Mouse (Mus musculus) frontal cortex, adult (tissue): Measurements from ENCODE around the gene Cdhr5.
A peak's percentile ranks its signal among the peaks of the same experiment; 100 is the strongest.

Experiments used
- ATAC-seq: cut with Nextera tagmentation; 2 replicates; pipeline ENCODE4 v1.9.2; 2017; ENCODE audit warnings: mild to moderate bottlenecking, moderate library complexity, mixed read lengths; ENCODE audit not compliant: low TSS enrichment

Gene Cdhr5

DNA sequence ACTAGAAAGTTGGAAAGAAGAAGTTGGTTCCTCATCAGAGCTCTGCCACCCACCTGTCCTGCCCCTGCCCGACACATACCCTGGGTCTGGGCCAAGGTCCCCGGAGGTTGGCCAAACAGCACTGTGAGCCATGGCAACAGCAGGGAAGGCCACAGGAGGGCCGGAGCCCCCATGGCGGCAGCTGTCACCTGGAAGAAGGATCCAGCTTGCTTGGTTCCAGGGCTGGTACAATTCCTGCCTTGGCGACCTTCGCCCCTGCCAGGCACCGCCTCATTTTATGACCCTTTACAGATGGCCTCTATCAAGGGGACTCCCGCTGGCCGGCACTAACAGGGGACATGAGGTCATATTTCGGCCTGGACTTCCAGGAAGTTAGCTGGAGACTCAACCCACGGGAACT is at the start of gene Cdhr5:
Gene Cdhr5, minus strand, starts transcription at position 241 of the 400 bp plus-strand sequence.
- ATAC-seq, result no peak

DNA sequence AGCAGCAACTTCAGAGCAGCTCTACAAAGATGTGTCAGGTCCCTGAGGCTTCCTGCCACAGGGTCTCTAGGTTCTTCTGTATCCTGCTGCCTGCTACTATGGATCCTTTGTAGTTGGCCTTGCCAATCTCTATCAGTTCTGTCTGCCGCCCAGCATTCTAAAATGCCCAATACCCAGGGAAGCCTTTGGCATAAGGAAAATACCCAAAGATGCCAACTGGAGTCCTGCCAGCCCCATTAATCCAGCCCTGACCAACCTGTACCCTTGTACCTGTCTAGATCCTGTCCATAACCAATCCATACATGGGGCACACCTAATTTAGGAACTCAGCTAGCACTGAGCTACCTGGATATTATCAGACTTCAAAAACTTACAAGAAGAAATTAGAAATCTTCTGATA is 48.1 kb upstream of the Cdhr5 start:
- ATAC-seq, result no peak

DNA sequence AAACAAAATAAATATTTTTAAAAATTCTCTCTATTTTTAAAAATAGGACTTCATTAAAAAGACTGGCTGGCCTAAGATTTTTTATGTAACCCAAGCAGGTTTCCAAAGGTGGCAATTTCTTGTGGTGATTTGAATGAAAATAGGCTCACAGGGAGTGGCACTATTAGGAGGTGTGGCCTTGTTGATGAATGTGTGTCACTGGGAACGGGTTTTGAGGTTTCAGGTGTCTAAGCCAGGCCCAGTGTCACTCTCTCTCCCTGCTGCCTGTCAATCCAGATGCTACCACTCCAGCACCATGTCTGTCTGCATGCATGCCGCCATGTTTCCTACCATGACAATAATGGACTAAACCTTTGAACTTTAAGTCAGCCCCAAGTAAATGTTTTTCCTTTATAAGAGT is 42.9 kb upstream of the Cdhr5 start:
- ATAC-seq, result no peak

DNA sequence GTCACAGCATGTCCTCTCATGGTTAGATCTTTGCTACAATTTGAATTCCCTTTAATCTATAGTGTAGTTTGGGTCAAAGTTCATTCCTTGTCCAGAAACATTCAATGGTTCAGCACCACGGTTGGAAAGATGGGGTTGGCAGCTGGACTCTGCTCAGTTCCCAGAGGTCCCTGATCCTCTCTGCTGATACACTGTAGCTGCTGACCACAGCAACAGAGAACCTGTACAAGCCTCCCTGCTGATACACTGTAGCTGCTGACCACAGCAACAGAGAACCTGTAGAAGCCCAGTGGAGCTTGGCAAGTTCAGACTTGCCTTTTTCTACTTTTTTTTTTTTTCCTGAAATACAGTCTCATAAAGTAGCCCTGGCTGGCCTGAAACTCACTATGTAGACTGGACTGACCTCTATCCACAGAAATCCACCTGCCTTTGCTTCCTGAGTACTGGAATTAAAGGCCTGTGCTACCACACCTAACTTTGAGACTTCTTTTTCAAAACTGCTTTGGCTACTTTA is 41.1 kb upstream of the Cdhr5 start:
- ATAC-seq, result no peak

DNA sequence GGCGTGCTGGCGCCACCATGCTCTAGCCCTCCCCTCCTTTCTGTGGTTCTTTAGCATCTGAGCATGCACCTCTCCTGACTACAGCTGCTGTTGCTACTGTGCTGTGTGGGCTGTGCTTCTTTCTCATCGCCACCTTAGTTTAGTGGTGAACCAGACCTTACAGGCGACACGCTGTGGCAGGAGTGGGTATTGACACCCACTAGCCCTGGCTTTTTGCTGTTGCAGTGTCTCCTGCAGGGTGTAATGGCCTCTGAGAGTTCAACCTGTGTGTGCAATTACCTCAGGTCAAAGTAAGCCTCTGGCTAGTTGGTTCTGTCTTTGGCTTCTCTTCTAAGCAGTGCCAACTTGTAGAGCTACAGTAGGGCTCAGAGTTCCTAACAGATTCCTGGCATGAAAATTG is 39.4 kb upstream of the Cdhr5 start:
- ATAC-seq, result peak; percentile 87

DNA sequence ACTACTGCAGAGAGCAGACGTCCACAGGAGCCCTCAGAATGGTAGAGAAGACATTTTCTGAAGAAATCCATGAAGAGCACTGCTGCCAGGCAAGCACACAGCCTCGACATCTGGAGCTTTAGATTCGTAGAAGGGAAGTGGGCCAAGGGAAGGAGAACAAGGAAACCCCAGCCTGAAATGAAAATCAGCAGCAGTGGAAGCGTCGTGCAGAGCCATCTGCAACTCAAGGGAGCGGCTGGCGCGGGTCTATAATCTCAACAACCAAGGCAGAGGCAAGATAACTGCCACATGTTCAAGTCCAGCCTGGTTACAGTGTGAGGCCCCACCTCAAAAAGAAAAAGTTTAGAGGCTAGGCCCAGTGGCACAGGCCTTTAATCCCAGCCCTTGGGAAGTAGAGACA is 38.5 kb upstream of the Cdhr5 start:
- 0 out of 2 replicates have a peak, but pooled peaks have one; percentile 29 for ATAC-seq

DNA sequence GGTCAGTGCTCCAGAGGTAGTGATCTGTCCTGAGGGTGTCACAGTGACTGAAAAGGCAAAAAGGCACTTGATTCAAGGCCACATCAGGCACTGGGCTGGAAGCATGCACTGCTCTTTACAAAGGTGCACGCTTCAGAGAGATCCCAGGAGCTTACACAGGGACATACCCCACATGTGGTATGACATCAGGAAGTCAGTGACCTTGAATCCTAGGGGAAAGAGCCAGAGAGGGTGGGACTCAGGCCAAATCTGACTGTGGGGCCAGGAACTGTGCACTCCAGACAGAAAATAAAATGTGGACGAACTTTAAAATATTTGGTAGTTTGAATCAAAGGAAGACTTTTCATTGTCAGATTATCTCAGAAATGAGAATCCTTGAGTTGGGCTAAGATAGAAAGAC is 37.8 kb upstream of the Cdhr5 start:
- no peak for ATAC-seq

DNA sequence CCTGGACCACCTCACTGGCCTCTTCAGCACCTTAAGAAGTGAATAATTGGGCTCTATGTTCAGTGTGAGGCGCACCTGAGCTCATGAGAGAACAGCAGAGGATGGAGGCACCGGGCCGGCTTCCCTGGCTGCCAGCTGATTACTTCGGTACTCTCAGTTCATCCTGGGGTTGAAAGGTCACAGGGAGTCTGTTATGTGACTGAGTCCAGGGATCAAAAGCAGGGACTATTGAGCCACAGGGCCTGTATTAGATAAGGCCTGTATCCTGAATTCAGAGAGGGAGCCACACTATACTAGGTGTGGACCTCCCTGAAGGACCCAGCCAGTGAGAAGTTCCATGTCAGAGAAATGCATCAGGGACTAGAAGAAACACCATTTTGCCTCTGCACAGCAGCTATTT is 28.0 kb upstream of the Cdhr5 start:
- ATAC-seq, result no peak

DNA sequence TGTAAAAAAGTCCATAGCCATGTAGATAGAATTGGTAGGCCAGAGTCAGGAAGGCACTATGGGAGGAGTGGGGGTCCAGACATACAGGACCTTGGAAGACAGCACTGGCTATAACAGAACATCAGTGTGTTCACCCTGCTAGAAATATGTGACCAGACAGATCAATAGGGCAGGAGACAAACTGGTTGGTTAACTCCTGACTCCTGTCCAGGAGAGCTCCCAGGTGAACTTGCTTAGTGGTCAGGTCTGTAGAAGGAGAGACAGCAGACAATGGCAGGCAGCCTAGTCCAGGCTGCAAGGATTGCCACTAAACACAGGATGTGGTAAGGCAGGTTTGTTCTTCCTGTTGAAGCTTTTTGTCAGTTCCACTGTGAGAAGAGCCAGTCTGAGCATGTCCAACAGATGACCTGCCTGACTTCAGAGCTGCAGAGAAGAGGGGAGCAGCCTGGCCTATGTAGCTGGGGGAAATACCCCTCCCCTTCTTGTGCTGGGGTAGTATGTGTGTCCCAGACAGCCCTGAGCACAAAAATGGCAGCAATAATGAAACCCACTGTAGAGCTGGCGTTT is 26.2 kb upstream of the Cdhr5 start:
- ATAC-seq, result no peak

DNA sequence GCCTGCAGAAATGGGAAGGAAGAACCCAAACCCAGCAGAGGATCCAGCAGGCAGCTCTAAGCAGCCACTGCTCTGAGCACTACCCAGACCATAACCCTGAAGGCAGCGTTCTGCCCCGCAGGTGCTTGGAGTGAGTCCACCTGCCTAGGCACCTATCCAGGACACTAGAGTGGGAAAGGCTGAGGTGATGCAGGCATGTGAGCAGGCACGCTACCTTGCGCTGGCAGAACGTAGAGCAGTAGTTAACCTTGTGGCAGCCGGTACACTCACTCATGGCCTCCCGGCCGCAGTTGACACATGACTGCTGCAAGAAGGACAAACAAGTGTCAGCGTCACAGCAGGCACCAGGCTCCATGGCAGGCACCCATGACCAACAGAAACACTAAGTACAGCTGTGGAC is 24.8 kb upstream of the Cdhr5 start:
- ATAC-seq, result no peak

DNA sequence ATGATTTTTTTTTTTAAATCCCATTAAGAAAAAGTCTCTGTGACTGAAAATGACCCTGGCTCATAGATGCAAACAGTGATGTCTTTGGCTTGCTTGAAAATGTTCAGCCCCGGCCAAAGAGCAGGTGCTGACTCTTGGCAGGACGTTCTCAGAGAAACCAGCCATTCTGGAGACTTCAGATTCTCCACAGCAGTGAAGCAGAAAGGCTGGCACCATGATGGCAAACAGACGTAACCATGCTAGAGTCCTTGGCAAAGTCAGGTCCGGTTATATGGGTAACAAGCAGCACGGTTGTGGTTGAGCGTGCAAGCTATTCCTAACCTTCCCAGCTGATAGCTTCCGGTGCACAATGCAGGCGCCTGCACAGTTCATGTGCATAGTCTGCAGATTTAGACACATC is 22.6 kb upstream of the Cdhr5 start:
- no peak for ATAC-seq

DNA sequence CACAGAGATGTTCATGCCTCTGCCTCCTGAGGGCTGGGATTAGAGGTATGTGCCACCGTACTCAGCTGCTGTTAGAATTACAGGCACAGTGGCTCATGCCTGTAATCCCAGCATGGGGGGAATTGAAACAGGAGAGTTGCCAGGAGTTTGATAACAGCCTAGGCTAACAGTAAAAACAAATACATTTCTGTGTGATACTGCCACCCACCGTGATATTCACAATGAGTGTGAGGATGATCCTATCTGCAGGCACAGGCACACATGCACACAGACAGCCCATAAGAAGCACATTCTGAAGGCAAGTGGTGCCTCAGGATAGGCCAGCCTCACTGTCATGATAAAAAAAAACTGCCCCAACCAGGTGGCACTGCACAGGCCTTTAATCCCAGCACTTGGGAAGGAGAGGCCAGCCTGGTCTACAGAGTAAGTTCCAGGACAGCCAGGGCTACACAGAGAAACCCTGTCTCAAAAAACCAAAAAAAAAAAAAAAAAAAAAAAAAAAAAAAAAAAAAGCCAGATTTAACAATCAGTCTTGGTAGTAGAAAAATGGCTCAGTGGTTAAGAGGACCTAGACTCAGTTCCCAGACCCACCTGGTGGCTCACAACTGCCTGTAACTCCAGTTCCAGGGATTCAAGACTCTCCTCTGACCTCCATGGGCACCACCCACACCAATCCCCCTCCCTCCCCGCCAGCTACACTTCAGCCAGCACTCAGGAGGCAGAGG is 21.5 kb upstream of the Cdhr5 start:
- ATAC-seq, result no peak

DNA sequence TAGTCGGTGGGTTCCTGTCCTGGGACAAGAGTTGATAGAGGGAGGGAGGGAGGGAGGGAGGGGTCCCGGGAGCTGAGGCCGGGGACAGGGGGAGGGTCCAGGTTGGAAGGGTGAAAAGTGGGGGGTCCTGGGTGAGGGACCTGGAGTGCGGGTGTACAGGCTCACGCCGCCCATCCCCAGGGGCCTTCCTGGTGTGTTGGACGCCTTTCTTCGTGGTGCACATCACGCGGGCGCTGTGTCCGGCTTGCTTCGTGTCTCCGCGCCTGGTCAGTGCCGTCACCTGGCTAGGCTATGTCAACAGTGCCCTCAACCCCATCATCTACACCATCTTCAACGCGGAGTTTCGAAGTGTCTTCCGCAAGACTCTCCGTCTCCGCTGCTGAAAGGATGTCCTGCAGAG is 17.9 kb upstream of the Cdhr5 start:
- ATAC-seq, result no peak

DNA sequence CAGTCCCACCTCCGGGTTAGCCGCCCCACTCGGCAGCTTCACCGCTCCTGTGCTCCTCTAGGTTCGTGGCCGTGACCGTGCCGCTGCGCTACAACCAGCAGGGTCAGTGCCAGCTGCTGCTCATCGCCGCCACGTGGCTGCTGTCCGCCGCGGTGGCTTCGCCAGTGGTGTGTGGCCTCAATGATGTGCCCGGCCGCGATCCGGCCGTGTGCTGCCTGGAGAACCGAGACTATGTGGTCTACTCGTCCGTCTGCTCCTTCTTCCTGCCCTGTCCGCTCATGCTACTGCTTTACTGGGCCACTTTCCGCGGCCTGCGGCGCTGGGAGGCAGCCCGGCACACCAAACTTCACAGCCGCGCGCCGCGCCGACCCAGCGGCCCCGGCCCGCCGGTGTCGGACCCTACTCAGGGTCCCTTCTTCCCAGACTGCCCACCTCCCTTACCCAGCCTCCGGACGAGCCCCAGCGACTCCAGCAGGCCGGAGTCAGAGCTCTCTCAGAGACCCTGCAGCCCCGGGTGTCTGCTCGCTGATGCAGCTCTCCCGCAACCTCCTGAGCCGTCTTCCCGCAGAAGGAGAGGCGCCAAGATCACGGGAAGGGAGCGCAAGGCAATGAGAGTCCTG is 17.4 kb upstream of the Cdhr5 start:
- no peak for ATAC-seq

DNA sequence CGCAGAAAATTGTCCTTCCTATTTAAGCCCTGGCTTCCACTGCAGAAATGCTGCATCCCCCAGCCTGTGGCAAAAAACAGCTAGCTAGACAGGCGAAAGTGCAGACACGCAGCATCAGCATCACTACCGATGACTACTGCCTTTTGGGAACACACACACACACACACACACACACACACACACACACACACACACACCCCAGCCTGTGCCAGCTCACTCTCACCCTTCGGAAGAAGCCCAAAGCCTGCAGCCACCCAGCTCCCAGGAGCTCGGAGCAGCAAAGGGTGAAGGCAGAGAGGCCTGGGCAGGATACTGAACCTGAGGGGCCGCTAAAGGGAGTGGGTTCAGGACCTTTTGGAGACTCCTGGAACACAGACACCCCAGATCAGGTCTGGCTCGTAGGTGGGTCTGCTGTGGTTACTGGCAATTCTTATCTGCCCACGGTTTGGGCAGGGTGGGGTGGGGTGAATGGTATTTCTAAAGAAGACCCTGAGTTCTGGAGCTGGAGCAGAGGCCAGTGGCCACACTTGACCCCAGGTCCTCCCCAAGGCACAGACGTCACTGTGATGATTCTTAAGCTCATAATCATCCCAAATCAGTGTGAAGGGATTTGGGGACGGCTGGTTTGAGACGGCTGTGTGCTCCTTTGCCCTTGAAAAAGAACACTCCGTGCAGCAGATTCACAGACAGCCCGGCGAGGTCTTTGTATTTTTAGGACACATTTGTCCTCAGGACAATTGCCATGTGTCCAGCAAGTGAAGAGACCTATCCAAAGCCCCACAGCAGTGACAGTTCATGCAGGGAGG is 16.2 kb upstream of the Cdhr5 start:
- no peak for ATAC-seq

DNA sequence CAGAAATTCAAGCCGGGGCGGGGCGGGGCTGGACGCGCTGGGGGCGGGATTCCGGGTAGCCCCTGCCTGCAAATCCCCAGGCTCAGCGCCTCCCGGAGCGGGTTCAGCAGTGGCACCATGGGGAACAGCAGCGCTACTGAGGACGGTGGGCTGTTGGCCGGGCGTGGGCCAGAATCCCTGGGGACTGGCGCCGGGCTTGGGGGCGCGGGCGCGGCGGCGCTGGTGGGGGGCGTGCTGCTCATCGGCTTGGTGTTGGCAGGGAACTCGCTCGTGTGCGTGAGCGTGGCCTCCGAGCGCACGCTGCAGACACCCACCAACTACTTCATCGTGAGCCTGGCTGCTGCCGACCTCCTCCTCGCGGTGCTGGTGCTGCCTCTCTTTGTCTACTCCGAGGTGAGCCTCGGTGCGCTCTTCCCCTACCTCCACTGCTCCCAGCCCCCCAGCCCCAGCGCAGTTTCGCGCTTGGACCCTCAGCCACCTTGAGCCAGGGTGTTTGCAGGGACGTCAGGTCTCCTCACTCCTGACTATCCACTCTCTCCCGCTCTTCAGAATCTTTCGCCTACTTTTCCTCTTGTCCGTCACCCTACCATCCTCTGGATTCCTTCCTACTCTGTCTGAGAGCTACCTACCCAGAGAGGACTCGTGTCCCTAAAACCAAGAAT is 15.5 kb upstream of the Cdhr5 start, which contains the start of gene Drd4:
Gene Drd4, plus strand, starts transcription at position 86 of the 662 bp plus-strand sequence.
- peak; percentile 72; the same call in 1 of the 2 replicates for ATAC-seq

DNA sequence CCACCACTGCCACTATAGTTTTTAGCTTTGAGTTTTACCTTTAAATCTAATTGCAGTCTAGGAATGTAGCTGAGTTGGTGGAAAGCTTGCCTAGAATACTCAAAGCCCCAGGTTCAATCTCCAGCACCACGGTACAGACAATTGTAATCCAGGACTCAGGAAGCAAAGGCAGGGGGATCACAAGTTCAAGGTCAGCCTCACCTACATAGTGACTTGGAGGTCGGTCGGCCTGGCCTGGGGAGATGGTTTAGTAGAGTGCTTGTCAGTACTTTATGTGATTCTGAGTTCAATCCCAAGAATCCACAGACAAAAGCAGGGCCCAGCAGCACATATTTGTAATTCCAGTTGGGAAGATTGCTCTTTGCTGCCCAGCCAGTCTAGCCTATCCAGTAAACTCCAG is 11.5 kb upstream of the Cdhr5 start:
- ATAC-seq, result no peak

DNA sequence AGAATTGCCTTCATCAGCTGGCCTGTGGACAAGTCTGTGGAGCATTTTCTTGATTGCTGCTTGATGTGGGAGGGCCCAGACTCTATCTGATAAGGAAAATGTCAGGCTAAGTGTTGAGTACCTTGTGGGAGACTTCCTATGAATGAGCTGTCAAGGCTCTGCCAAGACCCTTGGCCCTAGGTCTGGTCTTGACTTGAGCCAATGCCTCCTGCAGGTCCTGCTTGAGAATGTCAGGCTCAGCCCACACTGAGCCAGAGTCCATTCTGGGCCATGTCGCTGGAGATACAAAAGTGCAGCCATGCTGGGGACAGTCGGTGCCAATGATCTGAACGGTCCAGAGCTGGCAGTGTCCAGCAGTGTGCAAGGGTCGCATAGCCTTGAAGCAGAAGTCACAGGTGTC is 6.2 kb upstream of the Cdhr5 start:
- ATAC-seq, result no peak

DNA sequence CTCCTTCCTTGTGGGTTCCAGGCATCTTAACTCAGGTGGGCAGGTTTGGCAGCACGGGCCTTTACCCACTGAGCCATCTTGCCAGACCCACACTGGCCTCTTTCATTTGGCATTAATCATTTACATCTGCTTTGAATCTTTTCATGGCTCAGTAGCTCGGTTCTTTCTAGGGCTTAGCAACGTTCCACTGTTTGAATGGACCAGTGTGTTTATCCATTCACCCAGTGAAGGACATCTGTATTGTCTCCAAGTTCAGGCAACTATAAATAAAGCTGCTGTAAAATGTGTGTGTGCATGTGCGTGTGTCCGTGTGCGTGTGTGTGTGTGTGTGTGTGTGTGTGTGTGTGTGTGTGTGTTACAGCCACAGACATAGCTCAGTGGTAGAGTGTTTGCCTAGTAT is 4.9 kb upstream of the Cdhr5 start:
- no peak for ATAC-seq

DNA sequence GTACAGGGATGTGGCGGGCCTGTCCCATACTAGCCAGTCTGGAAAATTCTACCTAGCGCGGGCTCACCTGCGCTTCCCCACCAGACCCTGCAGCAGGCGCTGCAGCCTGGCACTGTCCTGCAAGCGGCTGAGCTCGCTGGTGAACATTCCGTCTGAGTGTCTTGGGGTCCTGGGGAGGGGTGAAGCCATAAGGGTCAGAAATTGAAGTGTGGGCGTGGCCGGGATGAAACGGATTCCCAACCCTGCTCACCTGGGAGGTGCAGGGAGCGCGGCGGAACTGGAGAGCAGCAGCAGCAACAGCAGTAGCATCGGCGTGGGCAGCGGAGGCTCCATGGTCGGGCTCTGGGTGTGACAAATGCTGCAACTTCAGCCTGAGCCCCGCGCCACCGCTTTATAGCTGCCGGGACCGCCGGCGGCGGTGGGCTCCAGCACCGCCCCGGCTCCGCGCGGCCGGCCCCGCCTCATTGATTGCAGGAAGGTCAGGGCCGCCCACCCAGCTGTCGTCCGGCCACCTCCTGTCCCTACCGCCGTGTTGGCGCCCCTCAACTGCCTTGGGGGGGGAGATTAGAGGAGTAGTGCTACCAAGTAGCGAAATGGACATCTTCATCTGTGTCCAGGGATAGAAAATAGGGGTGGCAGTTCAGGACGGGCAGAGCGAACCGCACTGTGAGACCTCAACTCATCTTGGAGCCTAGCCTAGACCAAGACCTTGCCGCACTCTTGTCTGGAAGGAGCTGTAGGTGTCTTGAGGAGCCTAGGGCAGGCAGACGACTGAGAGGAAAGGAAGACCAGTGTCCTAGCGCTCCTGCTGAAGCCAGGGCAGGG is 2.4 kb upstream of the Cdhr5 start, which contains the start of gene Sct:
Gene Sct, minus strand, starts transcription at position 368 of the 825 bp plus-strand sequence.
- ATAC-seq, result peak; percentile 41; the same call in 1 of the 2 replicates
